Mouse (Mus musculus) brain, embryonic 14.5 days (tissue): Measurements from ENCODE around the gene Stx18. TPM values are rescaled to one million over a fixed set of nuclear protein-coding genes. Genes with fewer than 3 reads are reported as not detected.

Source experiments
- DNase-seq: peaks from one replicate; pipeline ENCODE4 v3.0.0-alpha.2; 2011; ENCODE audit warnings: low read depth
- CTCF ChIP-seq: fragments of 200-500 bp; IDR thresholded peaks from 2 replicates; pipeline ENCODE4 v1.5.1; 2012; ENCODE audit warnings: inconsistent platforms, mild to moderate bottlenecking, moderate library complexity, borderline replicate concordance; ENCODE audit not compliant: insufficient read depth, insufficient read length; ENCODE audit errors: extremely low read depth
- POLR2A ChIP-seq: fragments of 200-500 bp; IDR thresholded peaks from 2 replicates; pipeline ENCODE4 v1.6.1; 2012; ENCODE audit warnings: mild to moderate bottlenecking, inconsistent platforms, borderline replicate concordance; ENCODE audit not compliant: poor library complexity, insufficient read depth, insufficient read length, severe bottlenecking; ENCODE audit errors: extremely low read depth
- polyA plus RNA-seq: library from polyadenylated mRNA; depleted of rRNA; stranded (reverse); fragments of >200 nt; gene quantifications from 2 replicates; pipeline ENCODE4 v1.2.3, GENCODE M21; 2012

Stx18 gene
- polyA plus RNA-seq, 1 experiment: 28.0 TPM

DNA sequence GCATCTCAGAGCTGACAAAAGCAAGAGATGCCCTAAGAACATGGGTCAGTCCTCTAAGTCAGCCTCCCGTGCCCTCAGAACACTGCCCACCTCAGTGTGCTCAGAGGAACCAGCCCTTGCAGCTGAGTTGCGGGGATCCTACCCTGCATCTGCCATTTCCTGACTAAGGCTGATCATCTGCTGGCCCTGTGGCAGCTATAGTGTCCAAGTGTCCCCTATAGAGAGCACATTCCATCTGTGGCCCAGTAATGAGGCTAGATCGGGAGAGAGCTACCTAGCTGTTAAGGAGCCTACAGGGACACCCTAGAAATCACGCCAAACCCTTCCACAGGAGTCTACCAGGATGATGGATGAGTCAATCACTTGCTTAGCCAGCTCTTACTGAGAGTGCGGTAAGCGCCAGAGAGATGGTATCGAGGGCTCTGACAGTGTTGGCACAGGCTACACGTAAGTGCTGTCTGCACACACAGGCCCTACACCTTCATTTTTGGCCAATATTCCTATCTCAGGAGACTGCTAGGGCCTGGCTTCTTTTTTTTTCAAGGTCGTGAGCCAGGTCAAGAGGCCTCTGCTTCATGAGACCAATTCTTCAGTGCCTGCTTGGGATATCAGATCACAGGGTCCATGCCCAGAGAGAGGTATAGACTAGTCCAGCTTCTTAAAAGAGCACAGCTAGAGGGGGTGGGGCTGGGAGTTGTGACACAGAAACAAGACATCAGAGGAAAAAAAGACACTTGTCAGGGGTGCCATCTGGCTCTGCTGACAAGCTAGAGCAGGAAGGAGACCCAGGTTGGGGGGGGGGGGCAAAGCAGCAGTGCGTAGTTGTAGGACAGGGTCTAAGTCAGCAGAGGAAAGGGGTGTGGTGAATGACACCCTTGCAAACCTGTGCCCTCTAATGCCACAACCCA, 113.9 kb downstream of the Stx18 start:
- peak; percentile 51 for DNase-seq

DNA sequence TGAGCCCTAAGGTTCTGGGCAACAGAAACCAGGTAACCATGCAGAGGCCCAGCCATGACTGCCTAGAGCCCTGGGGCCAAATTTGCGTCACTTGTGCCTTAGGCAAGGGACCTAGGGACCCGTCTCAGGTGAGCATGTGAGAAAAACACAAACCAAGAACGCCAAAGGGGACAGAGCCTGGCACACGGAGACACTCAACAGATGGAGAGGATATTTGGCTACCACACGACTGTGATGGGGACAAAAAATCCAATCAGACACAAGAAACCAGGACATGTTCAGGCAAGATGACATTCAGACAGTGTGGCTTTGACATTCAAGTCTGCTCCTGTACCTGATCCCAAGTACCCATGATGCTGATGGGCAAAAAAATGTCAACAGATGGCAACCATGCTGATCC, 115.1 kb downstream of the Stx18 start:
- TF ChIP-seq POLR2A: no peak
- no peak for TF ChIP-seq CTCF

More for the DNA sequence above, 113.9 kb downstream of the Stx18 start:
- no peak for TF ChIP-seq POLR2A
- TF ChIP-seq CTCF: no peak

DNA sequence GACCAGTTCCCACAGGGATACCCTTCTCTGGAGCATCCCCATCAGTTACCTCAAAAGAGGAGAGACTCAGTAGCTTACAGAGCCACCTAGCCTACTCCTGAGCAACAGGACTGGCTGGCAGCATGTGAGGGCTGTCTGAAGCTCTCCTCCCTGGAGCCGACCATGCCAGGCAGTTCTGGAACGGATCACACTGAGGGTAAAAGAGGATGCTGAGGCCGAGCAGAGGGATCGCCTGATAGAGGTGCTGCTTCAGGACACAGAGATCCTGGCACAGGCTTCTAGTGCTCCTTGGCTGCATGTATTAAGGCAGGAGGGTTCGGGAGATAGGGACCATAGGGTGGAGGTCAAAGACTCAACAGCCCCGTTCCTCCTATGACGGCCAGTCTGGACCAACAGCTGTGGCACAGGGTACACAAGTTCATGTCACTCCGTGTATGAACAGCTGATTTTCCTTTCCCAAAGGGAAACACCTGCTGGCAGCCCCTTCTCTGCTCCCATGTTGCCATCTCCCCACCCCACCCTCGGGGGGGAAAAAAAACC, 119.0 kb downstream of the Stx18 start:
- TF ChIP-seq CTCF: no peak
- no peak for TF ChIP-seq POLR2A
- DNase-seq: peak; percentile 36

More for the DNA sequence above, 115.1 kb downstream of the Stx18 start:
- DNase-seq: no peak

DNA sequence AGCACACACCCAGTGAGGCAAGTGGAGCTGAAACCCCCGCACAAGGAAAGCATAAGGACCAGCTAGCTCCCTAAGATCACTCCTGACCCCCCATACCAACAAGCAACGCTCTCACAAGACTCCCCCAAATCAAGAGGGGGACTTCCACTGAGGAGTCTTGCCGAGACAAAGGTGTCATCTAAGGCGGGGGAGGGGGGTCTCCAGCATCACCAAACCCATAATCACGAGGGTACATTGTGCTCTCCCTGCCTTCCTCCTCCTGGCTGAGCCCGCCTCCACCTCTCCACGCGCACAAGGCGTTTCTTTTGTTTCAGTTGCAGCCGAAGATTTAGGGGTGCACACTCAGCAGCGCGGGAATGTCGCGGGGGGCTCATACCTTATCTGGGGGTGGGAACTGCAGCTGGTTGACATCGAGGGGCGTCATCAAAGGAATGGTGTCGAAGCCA, 120.0 kb downstream of the Stx18 start:
- TF ChIP-seq CTCF: no peak
- TF ChIP-seq POLR2A: peak; percentile 17; the same call in 1 of the 2 replicates

DNA sequence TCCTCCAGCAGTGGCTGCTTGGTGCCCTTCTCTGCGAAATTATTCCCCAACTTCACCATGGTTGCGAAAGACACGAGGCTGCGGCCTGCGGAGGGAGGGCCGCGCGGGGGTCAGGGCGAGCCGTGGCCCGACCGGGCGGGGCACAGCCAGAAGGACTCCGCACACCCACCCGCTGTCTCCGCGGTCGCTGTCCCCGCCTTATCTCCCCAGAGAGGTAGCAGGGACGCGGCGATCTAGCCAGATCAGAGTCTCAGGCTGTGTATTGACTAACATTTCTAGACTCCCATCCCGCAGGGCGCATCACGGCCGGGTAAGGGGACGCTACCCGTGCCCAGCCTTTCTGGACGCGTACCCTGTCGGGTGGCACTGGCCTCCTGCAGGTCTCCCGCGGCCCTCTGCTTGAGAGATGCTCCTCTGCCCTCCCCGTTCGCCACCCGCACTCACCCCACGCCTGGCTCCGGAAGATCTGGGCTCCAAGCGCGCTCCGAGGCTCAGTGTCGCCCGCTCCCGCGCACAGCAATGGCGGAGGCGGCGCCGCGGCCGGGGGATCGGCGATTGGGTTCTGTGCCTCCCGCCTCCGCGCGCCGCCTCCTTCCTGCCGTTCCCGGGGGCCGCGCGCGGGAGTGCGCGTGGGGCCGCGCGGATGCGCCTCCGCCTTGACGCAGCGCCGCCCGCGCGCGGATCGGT, 120.5 kb downstream of the Stx18 start:
- peak; percentile 90 for TF ChIP-seq POLR2A
- no peak for TF ChIP-seq CTCF
- DNase-seq: peak; percentile 94

More for the DNA sequence above, 120.0 kb downstream of the Stx18 start:
- peak; percentile 90 for DNase-seq

DNA sequence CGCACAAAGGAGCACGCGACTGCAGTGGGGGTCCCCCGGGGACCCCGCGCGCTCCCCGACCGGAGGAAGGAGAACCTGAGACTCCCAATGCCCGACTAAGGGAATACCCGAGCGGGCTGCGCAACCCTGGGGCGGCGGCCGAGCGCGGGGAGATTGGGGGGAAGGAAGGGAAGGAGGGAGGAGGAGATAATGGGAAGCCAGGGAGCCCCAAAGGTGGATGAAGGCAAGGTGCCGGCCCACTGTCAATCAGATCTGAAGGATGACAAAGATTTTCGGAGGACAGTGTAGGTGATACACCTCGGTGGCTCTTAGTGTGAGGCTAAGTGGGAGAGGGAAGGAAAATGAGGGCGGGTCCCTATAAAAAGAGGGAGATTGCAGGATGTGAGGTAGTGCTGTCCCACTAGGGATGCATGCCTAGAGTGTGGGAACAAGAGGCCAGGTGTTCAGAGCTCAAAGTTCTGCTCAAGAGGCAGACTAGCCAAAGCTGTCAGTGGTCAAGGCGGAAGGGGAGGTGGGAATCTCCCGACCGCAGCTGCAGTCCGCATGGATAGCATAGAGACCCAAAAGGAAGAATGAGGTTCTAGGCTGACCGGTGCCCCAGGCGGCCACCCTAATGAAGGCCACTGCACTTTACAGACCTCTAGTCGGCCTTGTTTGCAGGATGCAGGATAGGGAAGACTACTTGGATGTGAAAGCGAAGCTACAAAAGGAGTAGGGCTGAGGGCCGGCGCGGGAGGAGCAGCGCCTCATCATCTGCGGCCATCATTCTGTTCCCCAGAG, 121.3 kb downstream of the Stx18 start, which contains the start of gene Nsg1:
Gene Nsg1 (minus strand): TSS at position 274 of the 780 bp plus-strand sequence.
- no peak for TF ChIP-seq POLR2A
- no peak for TF ChIP-seq CTCF
- DNase-seq: peak; percentile 60

DNA sequence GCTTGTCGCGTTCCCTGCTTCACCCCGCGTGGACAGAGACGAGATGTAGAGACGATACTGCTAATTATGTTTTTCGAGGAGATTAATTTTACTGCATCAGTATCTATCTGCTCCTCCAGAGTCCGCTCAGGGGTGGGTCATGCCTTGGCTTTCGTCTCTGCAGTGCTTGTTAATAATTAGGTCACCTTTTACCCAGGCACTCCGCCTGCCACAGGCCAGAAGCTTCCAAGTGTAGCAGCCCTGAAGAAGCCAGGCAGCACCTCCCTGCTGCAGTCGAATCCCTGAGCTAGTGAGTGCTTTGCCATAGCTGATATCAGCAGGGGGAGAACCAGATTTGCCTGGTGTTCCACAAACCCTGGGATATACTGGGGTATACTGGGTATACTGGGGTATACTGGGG, 130.0 kb downstream of the Stx18 start:
- TF ChIP-seq CTCF: no peak
- TF ChIP-seq POLR2A: no peak
- peak; percentile 6 for DNase-seq

DNA sequence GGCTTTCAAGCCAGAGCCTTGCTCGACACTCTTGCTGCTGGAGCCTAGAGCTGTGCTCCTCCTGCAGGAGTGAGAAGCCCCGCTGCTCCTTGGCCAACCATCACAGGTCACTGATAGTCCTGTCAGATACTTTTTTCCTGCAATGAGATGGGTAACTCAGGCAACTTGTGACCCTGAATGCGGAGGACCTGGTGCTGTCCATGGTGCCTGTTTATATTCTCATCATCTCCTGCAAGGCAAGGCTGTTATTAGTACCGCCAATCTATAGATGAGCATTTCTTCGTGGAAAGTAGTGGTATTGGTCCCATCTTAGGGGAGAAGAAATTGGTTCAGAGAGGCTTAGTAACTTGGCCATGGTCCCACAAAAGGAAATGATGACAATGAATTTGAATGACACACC, 135.2 kb downstream of the Stx18 start:
- DNase-seq: no peak
- no peak for TF ChIP-seq POLR2A
- no peak for TF ChIP-seq CTCF

DNA sequence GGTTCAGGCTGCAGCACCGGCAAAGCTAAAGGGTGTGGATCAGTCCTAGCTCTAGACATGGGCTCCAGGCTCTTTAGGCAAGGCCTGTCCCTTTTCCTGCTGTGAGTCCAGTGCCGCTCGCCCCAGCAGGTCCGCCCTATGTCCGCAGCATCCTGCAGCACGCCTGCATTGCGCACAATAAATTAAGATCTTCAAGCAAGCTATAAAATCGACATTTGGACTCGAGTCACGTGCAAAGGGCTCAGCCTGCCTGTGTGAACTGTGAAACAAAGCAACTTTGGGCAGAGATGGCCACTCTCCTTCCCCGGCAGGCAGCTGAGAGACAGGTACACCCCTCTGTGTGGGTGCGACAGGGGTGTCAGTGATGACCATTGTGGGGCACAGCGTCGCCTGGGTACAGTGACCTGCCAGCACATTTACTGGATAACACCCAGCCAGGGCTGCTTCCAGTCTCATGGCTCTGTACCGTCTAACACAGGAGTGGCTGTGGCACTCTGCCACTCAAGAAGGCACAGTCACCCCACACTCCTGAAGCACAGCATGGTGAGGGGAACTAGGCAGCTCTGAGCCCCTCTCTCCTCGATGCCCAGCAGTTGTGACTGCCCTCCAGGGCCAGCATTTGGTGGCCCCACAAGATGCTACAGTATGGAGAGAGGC, 135.8 kb downstream of the Stx18 start:
- DNase-seq: no peak
- no peak for TF ChIP-seq CTCF
- no peak for TF ChIP-seq POLR2A

DNA sequence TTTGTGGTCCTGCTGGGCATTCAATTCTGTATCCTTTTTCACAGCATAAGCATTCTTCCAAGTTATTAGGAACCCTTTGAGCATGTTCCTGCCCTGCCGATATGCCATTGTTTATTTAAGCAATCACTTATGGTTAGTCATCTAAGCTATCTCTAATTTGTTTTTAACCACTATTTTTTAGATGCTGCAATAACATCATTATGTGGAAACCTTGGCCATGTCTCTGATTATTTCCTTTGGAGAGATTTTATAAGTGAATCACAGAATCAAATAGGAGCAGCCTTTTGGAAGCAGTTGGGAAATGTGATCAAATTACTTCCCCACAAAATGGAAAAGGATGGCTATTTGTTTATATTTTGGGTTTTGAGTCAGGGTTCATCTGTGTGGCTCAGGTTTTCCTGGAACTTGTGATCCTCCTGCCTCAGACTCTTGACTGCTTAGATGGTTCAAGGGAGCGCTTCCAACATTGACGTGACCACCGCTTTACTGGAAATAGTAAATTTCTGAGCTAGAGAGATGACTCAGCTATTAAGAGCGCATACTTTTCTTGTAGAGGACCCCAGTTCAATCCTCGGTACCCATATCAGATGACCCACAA, 146.2 kb downstream of the Stx18 start:
- TF ChIP-seq POLR2A (no peak), CTCF (no peak)

More for the DNA sequence above, 146.2 kb downstream of the Stx18 start:
- no peak for DNase-seq
